Mouse (Mus musculus) small intestine, adult 2 months (tissue): Measurements from ENCODE around the gene Gm45623. TPM values are rescaled to one million over a fixed set of nuclear protein-coding genes. Genes with fewer than 3 reads are reported as not detected.
A peak's percentile ranks its signal among the peaks of the same experiment; 100 is the strongest.

Experiments used
- H3K27ac ChIP-seq: fragments of 200-500 bp; 2 replicates; pipeline ENCODE4 v1.5.1; 2012; ENCODE audit warnings: low read depth, low read length, control low read depth, inconsistent platforms; ENCODE audit not compliant: insufficient read depth
- H3K27me3 ChIP-seq: fragments of 200-500 bp; 2 replicates; pipeline ENCODE4 v1.6.1; 2012; ENCODE audit warnings: mild to moderate bottlenecking, moderate library complexity, low read length, inconsistent platforms; ENCODE audit not compliant: control insufficient read depth, insufficient read depth
- H3K36me3 ChIP-seq: fragments of 200-500 bp; 2 replicates; pipeline ENCODE4 v1.6.1; 2012; ENCODE audit warnings: mild to moderate bottlenecking, low read length, control low read depth, inconsistent platforms; ENCODE audit not compliant: control insufficient read depth, insufficient read depth
- H3K4me1 ChIP-seq: fragments of 200-500 bp; 2 replicates; pipeline ENCODE4 v1.6.1; 2012; ENCODE audit warnings: low read length, inconsistent platforms, mixed read lengths; ENCODE audit not compliant: control insufficient read depth, insufficient read depth, insufficient read length
- H3K4me3 ChIP-seq: fragments of 200-500 bp; 2 replicates; pipeline ENCODE4 v1.5.1; 2012; ENCODE audit warnings: low read depth, mild to moderate bottlenecking, control low read depth, inconsistent platforms, low read length, moderate library complexity
- CTCF ChIP-seq: fragments of 200-500 bp; IDR thresholded peaks from 2 replicates; pipeline ENCODE4 v1.5.1; 2012; ENCODE audit warnings: low read depth, mild to moderate bottlenecking, control low read depth, inconsistent platforms, low read length, moderate library complexity, mixed read lengths; ENCODE audit not compliant: insufficient replicate concordance, insufficient read length; ENCODE audit errors: extremely low read depth
- POLR2A ChIP-seq: fragments of 200-500 bp; IDR thresholded peaks from 2 replicates; pipeline ENCODE4 v1.6.1; 2012; ENCODE audit warnings: low read depth, mild to moderate bottlenecking, control low read depth, inconsistent platforms, low read length, moderate library complexity
- WGBS: fragments of 180-500 bp; shearing (Covaris S2); methylation state at CpG from one replicate; pipeline ENCODE4 v1.1.7; 2018; 5-methylcytosine and 5-hydroxymethylcytosine counted together
- polyA plus RNA-seq: library from polyadenylated mRNA; depleted of rRNA; stranded (reverse); fragments of >200 nt; gene quantifications from 2 replicates; pipeline ENCODE4 v1.2.3, GENCODE M21; 2012

The Gm45623 gene
- polyA plus RNA-seq, 1 experiment, result 0.23 TPM

- Histone ChIP-seq H3K4me1 (peaks cover 5% of the 10 kb centered on the region; the same call in 1 of the 2 replicates), H3K27ac (no peak overlapping the region), H3K36me3 (no peaks in the 10 kb centered on the region), H3K4me3 (no peak overlapping the region), H3K27me3 (no peaks in the 10 kb centered on the region; the same call in 1 of the 2 replicates)
- 72% methylated on average over 4 of the region's 4 CpGs for WGBS
- no peak for TF ChIP-seq POLR2A
Measured at GRCm38 (mm10) chr13:56769431-56769830, 15.8 kb upstream of the Gm45623 start.

- no peak overlapping the region for H3K27ac ChIP-seq
- TF ChIP-seq CTCF (no peak), POLR2A (no peak)
- H3K4me1 ChIP-seq, result 0 out of 2 replicates have a peak, but pooled peaks cover 2% of the 10 kb centered on the region
- 56% methylated on average over 5 of the region's 5 CpGs for WGBS
- no peaks in the 10 kb centered on the region for H3K36me3 ChIP-seq
- no peaks in the 10 kb centered on the region for H3K27me3 ChIP-seq
- H3K4me3 ChIP-seq, result no peak overlapping the region
Measured at GRCm38 (mm10) chr13:56766211-56766610, 12.6 kb upstream of the Gm45623 start.

- H3K27me3 ChIP-seq, result no peaks in the 10 kb centered on the region
- peak overlapping the region; percentile 46 for H3K4me3 ChIP-seq
- H3K27ac ChIP-seq, result no peak overlapping the region
- H3K36me3 ChIP-seq, result no peaks in the 10 kb centered on the region
- TF ChIP-seq CTCF (no peak), POLR2A (no peak)
- 0 out of 2 replicates have a peak, but pooled peaks cover 2% of the 10 kb centered on the region for H3K4me1 ChIP-seq
- WGBS, result 44% methylated on average over 25 of the region's 25 CpGs
Measured at GRCm38 (mm10) chr13:56765284-56766032, 11.8 kb upstream of the Gm45623 start.

- WGBS, result 45% methylated on average over 13 of the region's 13 CpGs
- no peak for TF ChIP-seq CTCF
- TF ChIP-seq POLR2A, result no peak
Measured at GRCm38 (mm10) chr13:56762446-56763229, 9.0 kb upstream of the Gm45623 start.

GRCm38 (mm10) chr13:56758492-56758891, 4.9 kb upstream of the Gm45623 start:
- no peaks in the 10 kb centered on the region for H3K36me3 ChIP-seq
- H3K27me3 ChIP-seq, result peaks cover 6% of the 10 kb centered on the region; the same call in 1 of the 2 replicates
- TF ChIP-seq POLR2A (no peak), CTCF (peak; percentile 97; the same call in 1 of the 2 replicates)
- no peak overlapping the region for H3K27ac ChIP-seq
- H3K4me1 ChIP-seq, result no peaks in the 10 kb centered on the region; the same call in 1 of the 2 replicates
- no peak overlapping the region for H3K4me3 ChIP-seq
- WGBS, result 33% methylated on average over 6 of the region's 6 CpGs

More at GRCm38 (mm10) chr13:56762446-56763229, 9.0 kb upstream of the Gm45623 start:
- Histone ChIP-seq H3K36me3 (no peaks in the 10 kb centered on the region), H3K4me1 (0 out of 2 replicates have a peak, but pooled peaks cover 2% of the 10 kb centered on the region), H3K27me3 (no peaks in the 10 kb centered on the region), H3K4me3 (no peak overlapping the region), H3K27ac (no peak overlapping the region)

GRCm38 (mm10) chr13:56757201-56757600, 3.6 kb upstream of the Gm45623 start:
- Histone ChIP-seq H3K4me1 (peaks cover 8% of the 10 kb centered on the region), H3K27ac (no peak overlapping the region), H3K27me3 (peaks cover 19% of the 10 kb centered on the region), H3K36me3 (no peaks in the 10 kb centered on the region), H3K4me3 (no peak overlapping the region)
- WGBS, result 69% methylated on average over 12 of the region's 12 CpGs
- no peak for TF ChIP-seq CTCF
- TF ChIP-seq POLR2A, result no peak

- H3K4me3 ChIP-seq, result no peak overlapping the region
- TF ChIP-seq CTCF, result peak; percentile 35; the same call in 1 of the 2 replicates
- TF ChIP-seq POLR2A, result no peak
- no peaks in the 10 kb centered on the region for H3K36me3 ChIP-seq
- no peak overlapping the region for H3K27ac ChIP-seq
- peaks cover 20% of the 10 kb centered on the region for H3K27me3 ChIP-seq
- H3K4me1 ChIP-seq, result peaks cover 8% of the 10 kb centered on the region
- WGBS, result 38% methylated on average over 6 of the region's 6 CpGs
Measured at GRCm38 (mm10) chr13:56755871-56756270, 2.2 kb upstream of the Gm45623 start.
